Mouse (Mus musculus) ES-E14 (cell line): ENCODE data around the gene Tmem223. TPM values are rescaled to one million over a fixed set of nuclear protein-coding genes. Genes with fewer than 3 reads are reported as not detected.

ENCODE experiments used
- DNase-seq: peaks from one replicate; pipeline ENCODE4 v3.0.0-alpha.2; 2013; ENCODE audit warnings: low read depth, low spot score
- H3K27ac ChIP-seq: 2 replicates; pipeline ENCODE4 v1.5.1; 2012; ENCODE audit warnings: low read depth, mild to moderate bottlenecking, low read length, moderate library complexity, mixed read lengths; ENCODE audit not compliant: poor library complexity, insufficient read depth, severe bottlenecking
- H3K36me3 ChIP-seq: 2 replicates; pipeline ENCODE4 v1.6.1; 2012; ENCODE audit warnings: mild to moderate bottlenecking, low read length, moderate library complexity, mixed read lengths; ENCODE audit not compliant: control insufficient read depth, poor library complexity, insufficient read depth, severe bottlenecking
- H3K4me1 ChIP-seq, 2 experiments: fragments of 150-350 bp in 1 of 2; sonication (generic) in 1 of 2; 2 replicates each; pipeline ENCODE4 v1.6.1; 2012; ENCODE audit warnings: low read length in 2 of 2, mild to moderate bottlenecking in 1 of 2, mixed read lengths in 1 of 2; ENCODE audit not compliant: control insufficient read depth in 2 of 2, insufficient read depth in 2 of 2, poor library complexity in 1 of 2
- H3K4me3 ChIP-seq, 2 experiments: fragments of 150-350 bp in 1 of 2; sonication (generic) in 1 of 2; 2 replicates each; pipeline ENCODE4 v1.5.1; 2012; ENCODE audit warnings: low read length in 2 of 2, low read depth in 1 of 2, mild to moderate bottlenecking in 1 of 2, mixed read lengths in 1 of 2; ENCODE audit not compliant: insufficient read depth in 1 of 2, poor library complexity in 1 of 2, severe bottlenecking in 1 of 2
- H3K9ac ChIP-seq: 2 replicates; pipeline ENCODE4 v1.6.1; 2012; ENCODE audit warnings: low read depth, mild to moderate bottlenecking, low read length, mixed read lengths; ENCODE audit not compliant: poor library complexity, insufficient read depth, severe bottlenecking
- H3K9me3 ChIP-seq: fragments of 150-350 bp; sonication (generic); 2 replicates; pipeline ENCODE4 v1.6.1; 2012; ENCODE audit warnings: low read depth, mild to moderate bottlenecking, low read length; ENCODE audit not compliant: control insufficient read depth, insufficient read depth
- CHD2 ChIP-seq: IDR thresholded peaks from 2 replicates; pipeline ENCODE4 v1.6.1; 2014; ENCODE audit warnings: mild to moderate bottlenecking, low read depth, low read length, inconsistent platforms
- HCFC1 ChIP-seq: IDR thresholded peaks from 2 replicates; pipeline ENCODE4 v1.6.1; 2012; ENCODE audit warnings: low read length, inconsistent platforms, borderline replicate concordance; ENCODE audit not compliant: insufficient read depth
- MAFK ChIP-seq: IDR thresholded peaks from 2 replicates; pipeline ENCODE4 v1.6.1; 2014; ENCODE audit warnings: mild to moderate bottlenecking, low read depth, low read length, inconsistent platforms; ENCODE audit not compliant: insufficient read depth
- ZC3H11A ChIP-seq: IDR thresholded peaks from 2 replicates; pipeline ENCODE4 v1.6.1; 2012; ENCODE audit warnings: low read depth, mild to moderate bottlenecking, inconsistent platforms, low read length, borderline replicate concordance
- ZNF384 ChIP-seq: IDR thresholded peaks from 2 replicates; pipeline ENCODE4 v1.6.1; 2012; ENCODE audit warnings: low read depth, low read length, inconsistent platforms
- in situ Hi-C, 2 experiments: fragments of 600-800 bp; cut with MboI; formaldehyde crosslinking; loops; one replicate each; pipeline ENCODE4 v1.15.1; 2025; ENCODE audit warnings: low sequenced_read_pairs in 2 of 2, inconsistent platforms in 1 of 2; ENCODE audit not compliant: unreplicated experiment in 2 of 2
- total RNA-seq: library from RNA; depleted of rRNA; stranded (reverse); fragments of 300-350 nt; gene quantifications from 2 replicates; pipeline ENCODE4 v1.2.3, GENCODE M21; 2012; rRNA removed

Gene Tmem223
- total RNA-seq: 77.3 and 125 TPM in 2 replicates

DNA sequence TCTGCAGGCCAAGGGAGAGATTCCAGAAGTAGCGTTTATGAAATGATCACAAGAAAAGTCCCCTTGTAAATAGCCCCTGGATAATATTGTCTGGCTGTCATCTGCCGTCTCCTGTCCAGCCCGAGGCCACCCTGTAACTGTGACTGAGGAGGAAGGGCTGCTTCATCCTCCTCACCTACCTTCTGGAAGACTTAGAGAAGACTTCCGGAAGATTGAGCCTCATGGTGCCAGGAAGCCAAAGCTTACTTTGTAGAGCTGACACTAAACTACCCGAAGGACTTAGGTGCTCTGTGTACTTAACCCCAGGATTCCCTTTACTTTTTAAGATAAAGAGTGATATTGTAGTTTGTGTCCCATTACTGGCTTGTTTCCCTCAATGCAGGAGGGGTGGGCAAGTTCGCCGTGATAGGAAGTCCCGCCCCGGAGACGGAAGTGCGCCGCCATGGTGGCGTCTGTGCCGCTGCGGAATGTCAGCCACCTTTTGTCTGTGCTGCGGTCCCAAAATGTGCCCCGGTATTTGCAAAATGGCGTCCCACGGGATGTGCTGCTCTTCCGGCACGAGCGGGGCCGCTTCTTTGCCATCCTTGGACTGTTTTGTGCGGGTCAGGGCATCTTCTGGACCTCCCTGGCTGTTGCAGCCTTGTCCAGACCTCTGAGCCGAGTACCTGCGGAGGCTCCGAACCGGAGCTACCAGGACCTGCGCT lies at the start of gene Tmem223:
Gene Tmem223, plus strand, starts transcription at position 430 of the 704 bp plus-strand sequence.
- peak within 1 kb of the TSS; percentile 73 to 89 for H3K4me3 ChIP-seq
- peak; percentile 68 for DNase-seq
- no peak; the same call in 1 of the 2 replicates for TF ChIP-seq CHD2
- no peak for TF ChIP-seq HCFC1
- TF ChIP-seq MAFK: no peak
- no peak for TF ChIP-seq ZNF384
- TF ChIP-seq ZC3H11A: no peak
- H3K9me3 ChIP-seq: no peaks in the 10 kb centered on the region
- H3K27ac ChIP-seq: peak within 1 kb of the TSS; percentile 59
- peaks cover 0 to 7% of the 10 kb centered on the region in 2 experiments; a peak in 3 of 4 replicates for H3K4me1 ChIP-seq
- in situ Hi-C loops: no loop called here
- peaks cover 36% of the 10 kb centered on the region for H3K36me3 ChIP-seq
- peak within 1 kb of the TSS; percentile 88 for H3K9ac ChIP-seq

DNA sequence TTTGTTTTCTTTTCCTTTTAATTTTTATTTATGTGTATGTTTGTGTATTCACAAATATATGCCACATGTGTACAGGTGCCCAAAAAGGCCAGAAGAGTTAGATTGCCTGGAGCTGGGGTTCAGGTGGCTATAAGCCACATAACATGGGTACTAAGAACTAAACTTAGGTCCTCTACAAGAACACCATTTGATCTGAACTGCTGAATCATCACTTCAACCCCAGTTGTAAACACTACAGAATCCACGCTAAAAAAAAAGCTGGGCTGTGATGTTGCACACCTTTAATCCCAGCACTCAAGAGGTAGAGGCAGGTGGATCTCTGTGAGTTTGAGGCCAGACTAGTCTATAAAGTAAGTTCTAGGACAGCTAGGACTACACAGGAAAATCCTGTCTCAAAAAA lies 49.4 kb upstream of the Tmem223 start:
- DNase-seq: no peak
- TF ChIP-seq MAFK (peak; percentile 51; the same call in 1 of the 2 replicates), ZC3H11A (no peak)
- H3K4me1 ChIP-seq: peaks cover 0 to 5% of the 10 kb centered on the region in 2 experiments; a peak in 1 of 4 replicates
- peak overlapping the region in 1 of 2 experiments; percentile 89; a peak in 1 of 4 replicates for H3K4me3 ChIP-seq
- in situ Hi-C loops: no loop called here
- H3K27ac ChIP-seq: peak overlapping the region; percentile 12; the same call in 1 of the 2 replicates
- H3K36me3 ChIP-seq: peaks cover 25% of the 10 kb centered on the region
- H3K9ac ChIP-seq: no peak overlapping the region; the same call in 1 of the 2 replicates
- H3K9me3 ChIP-seq: no peaks in the 10 kb centered on the region

DNA sequence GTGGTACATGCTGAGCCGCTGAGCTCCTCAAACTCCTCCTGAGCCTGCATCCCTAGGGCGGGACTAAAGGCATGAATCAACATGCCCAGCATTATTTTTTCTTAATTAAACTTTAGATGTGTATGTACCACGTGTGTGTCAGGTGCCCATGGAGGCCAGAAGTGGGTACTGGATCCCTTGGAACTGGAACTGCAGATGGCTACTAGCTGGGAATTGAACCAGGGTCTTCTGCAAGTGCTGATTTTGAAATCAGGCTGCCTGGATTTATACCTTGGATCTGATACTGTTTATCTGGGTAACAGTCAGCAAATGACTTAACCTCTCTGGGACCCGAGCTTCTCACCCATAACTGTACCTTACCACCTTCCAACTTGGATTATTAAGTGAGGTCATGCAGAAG lies 48.8 kb upstream of the Tmem223 start:
- Histone ChIP-seq H3K4me1 (peaks cover 0 to 4% of the 10 kb centered on the region in 2 experiments; a peak in 1 of 4 replicates), H3K27ac (peak overlapping the region; percentile 93; the same call in 1 of the 2 replicates), H3K4me3 (peak overlapping the region; percentile 83 to 89), H3K9ac (peak overlapping the region; percentile 94), H3K36me3 (peaks cover 29% of the 10 kb centered on the region), H3K9me3 (no peaks in the 10 kb centered on the region)
- in situ Hi-C loops: no loop called here
- TF ChIP-seq ZNF384: no peak
- no peak for DNase-seq

DNA sequence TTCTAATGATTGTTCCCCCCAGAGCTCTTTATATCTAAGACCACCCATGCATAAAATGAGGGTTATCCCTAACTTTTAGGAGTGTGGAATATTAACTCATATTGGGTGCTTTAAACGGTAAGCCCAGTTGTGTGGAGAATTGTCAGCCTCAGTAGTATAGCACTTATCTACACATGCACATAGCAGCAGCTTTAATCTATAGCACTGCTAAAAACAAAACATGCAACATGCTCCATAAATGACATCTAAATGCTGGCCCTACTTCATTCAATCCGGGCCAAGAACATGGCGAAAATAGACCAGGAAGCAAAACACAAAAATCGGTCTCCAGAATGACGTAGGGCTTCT lies 48.3 kb upstream of the Tmem223 start:
- Histone ChIP-seq H3K4me1 (0 out of 4 replicates have a peak, but pooled peaks cover 0 to 3% of the 10 kb centered on the region in 2 experiments), H3K4me3 (peak overlapping the region; percentile 83 to 89), H3K9me3 (no peaks in the 10 kb centered on the region), H3K27ac (peak overlapping the region; percentile 93), H3K9ac (peak overlapping the region; percentile 94), H3K36me3 (peaks cover 29% of the 10 kb centered on the region)
- no peak for TF ChIP-seq MAFK
- TF ChIP-seq ZC3H11A: no peak
- TF ChIP-seq HCFC1: no peak
- TF ChIP-seq ZNF384: no peak
- TF ChIP-seq CHD2: no peak
- no peak for DNase-seq
- in situ Hi-C loops: no loop called here

- DNase-seq: peak; percentile 96
- no peaks in the 10 kb centered on the region for H3K9me3 ChIP-seq
- in situ Hi-C loops: no loop called here
These were observed 47.8 kb upstream of the Tmem223 start, which contains the start of gene Slc3a2 for GRCm38 (mm10) chr19:8722907-8723573. TSS of gene Slc3a2 (minus strand) at chr19:8723369.

More at GRCm38 (mm10) chr19:8722907-8723573, 47.8 kb upstream of the Tmem223 start, which contains the start of gene Slc3a2:
- Histone ChIP-seq H3K27ac (peak within 1 kb of the TSS; percentile 94), H3K36me3 (peaks cover 29% of the 10 kb centered on the region), H3K4me3 (peak within 1 kb of the TSS; percentile 83 to 92), H3K4me1 (0 out of 4 replicates have a peak, but pooled peaks cover 0 to 3% of the 10 kb centered on the region in 2 experiments), H3K9ac (peak within 1 kb of the TSS; percentile 99)
- peak; percentile 78; the same call in 1 of the 2 replicates for TF ChIP-seq HCFC1
- TF ChIP-seq MAFK: no peak
- TF ChIP-seq ZC3H11A: no peak
- TF ChIP-seq CHD2: peak; percentile 60; the same call in 1 of the 2 replicates
- TF ChIP-seq ZNF384: peak; percentile 63; the same call in 1 of the 2 replicates
